Mouse (Mus musculus): ENCODE measurements around the gene Junb.

Gene Junb

GRCm38 (mm10) chr8:84936041-84936961, 42.2 kb downstream of the Junb start:
- peak; percentile 68 for DNase-seq

- peak; percentile 78 for DNase-seq
These were observed 43.0 kb downstream of the Junb start for GRCm38 (mm10) chr8:84935489-84935888.

GRCm38 (mm10) chr8:84934860-84935259, 43.7 kb downstream of the Junb start:
- DNase-seq = peak; percentile 88

GRCm38 (mm10) chr8:84933767-84934559, 44.6 kb downstream of the Junb start:
- peak; percentile 65 for DNase-seq

- no peak for DNase-seq
These were observed 47.9 kb downstream of the Junb start for GRCm38 (mm10) chr8:84930582-84930981.

GRCm38 (mm10) chr8:84928456-84929306, 49.8 kb downstream of the Junb start:
- DNase-seq = peak; percentile 85

GRCm38 (mm10) chr8:84927513-84927912, 51.0 kb downstream of the Junb start:
- no peak for DNase-seq

GRCm38 (mm10) chr8:84925557-84925956, 53.0 kb downstream of the Junb start:
- DNase-seq = no peak

All from cerebellum, adult 9-10 months (tissue).